Mouse (Mus musculus) liver, embryonic 13.5 days (tissue): ENCODE measurements around the gene Pcdh9. TPM values are rescaled to one million over a fixed set of nuclear protein-coding genes. Genes with fewer than 3 reads are reported as not detected.

Experiments used
- ATAC-seq: fragments of 200-750 bp; cut with Nextera tagmentation; 2 replicates; pipeline ENCODE4 v1.8.0; 2017; ENCODE audit warnings: low read depth, mild to moderate bottlenecking, moderate number of reproducible peaks, moderate library complexity
- DNase-seq: peaks from one replicate; pipeline ENCODE4 v3.0.0; 2022
- H3K27ac ChIP-seq: fragments of 300-500 bp; sonication (generic); 2 replicates; pipeline ENCODE4 v1.5.1; 2015; ENCODE audit warnings: moderate library complexity, mild to moderate bottlenecking, inconsistent platforms
- H3K27me3 ChIP-seq: fragments of 300-500 bp; sonication (generic); 2 replicates; pipeline ENCODE4 v1.6.1; 2015; ENCODE audit warnings: mild to moderate bottlenecking, inconsistent platforms
- H3K36me3 ChIP-seq: fragments of 300-500 bp; sonication (generic); 2 replicates; pipeline ENCODE4 v1.6.1; 2015; ENCODE audit warnings: mild to moderate bottlenecking, inconsistent platforms
- H3K4me1 ChIP-seq: fragments of 300-500 bp; sonication (generic); replicated peaks from 2 replicates; pipeline ENCODE4 v1.6.1; 2015; ENCODE audit warnings: inconsistent platforms
- H3K4me2 ChIP-seq: fragments of 300-500 bp; sonication (generic); 2 replicates; pipeline ENCODE4 v1.6.1; 2015; ENCODE audit warnings: inconsistent platforms, mild to moderate bottlenecking, moderate library complexity
- H3K4me3 ChIP-seq: fragments of 300-500 bp; sonication (generic); replicated peaks from 2 replicates; pipeline ENCODE4 v1.5.1; 2015; ENCODE audit warnings: mild to moderate bottlenecking, inconsistent platforms
- H3K9ac ChIP-seq: fragments of 300-500 bp; sonication (generic); 2 replicates; pipeline ENCODE4 v1.6.1; 2015; ENCODE audit warnings: mild to moderate bottlenecking, inconsistent platforms
- H3K9me3 ChIP-seq: fragments of 300-500 bp; sonication (generic); replicated peaks from 2 replicates; pipeline ENCODE4 v1.6.1; 2016; ENCODE audit warnings: inconsistent platforms
- WGBS: fragments of 180-500 bp; shearing (Covaris S2); methylation state at CpG from one replicate; pipeline ENCODE4 v1.1.7; 2015; ENCODE audit not compliant: insufficient replicate concordance; 5-methylcytosine and 5-hydroxymethylcytosine counted together
- polyA plus RNA-seq: library from polyadenylated mRNA; unstranded; fragments of >200 nt; fragmentation: Nextera tagmentation; extraction: Ambion mirVana; gene quantifications from 2 replicates; pipeline ENCODE4 v1.2.1, GENCODE M21; 2015

Pcdh9 gene
- polyA plus RNA-seq, 1 experiment from 2014 or later, result 0.80 TPM

DNA sequence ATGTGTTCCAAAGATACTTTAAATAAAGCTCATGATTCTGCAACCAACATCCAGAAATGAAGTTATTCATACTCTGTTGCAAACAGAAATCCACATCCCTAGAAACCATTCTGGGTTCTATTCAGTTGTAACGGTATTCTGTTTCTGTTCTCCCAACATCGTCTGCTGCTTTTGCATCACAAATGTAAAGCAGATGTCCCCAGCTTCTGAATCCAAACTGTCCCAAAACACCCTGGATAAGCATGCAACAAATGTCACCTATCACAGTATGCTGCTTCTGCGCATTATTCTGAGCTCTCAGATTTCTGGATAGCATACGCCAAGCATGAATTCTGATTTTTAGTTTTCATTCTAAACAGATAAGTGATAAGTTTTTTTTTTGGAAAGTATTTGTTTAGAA is 516.3 kb downstream of the Pcdh9 start:
- Histone ChIP-seq H3K9ac (no peak overlapping the region), H3K4me1 (no peaks in the 10 kb centered on the region), H3K4me3 (no peak overlapping the region), H3K4me2 (no peak overlapping the region), H3K36me3 (no peaks in the 10 kb centered on the region), H3K27ac (no peak overlapping the region), H3K27me3 (no peaks in the 10 kb centered on the region), H3K9me3 (no peaks in the 10 kb centered on the region)
- no peak for DNase-seq
- ATAC-seq, result no peak
- WGBS, result 74% methylated on average over 4 of the region's 4 CpGs

DNA sequence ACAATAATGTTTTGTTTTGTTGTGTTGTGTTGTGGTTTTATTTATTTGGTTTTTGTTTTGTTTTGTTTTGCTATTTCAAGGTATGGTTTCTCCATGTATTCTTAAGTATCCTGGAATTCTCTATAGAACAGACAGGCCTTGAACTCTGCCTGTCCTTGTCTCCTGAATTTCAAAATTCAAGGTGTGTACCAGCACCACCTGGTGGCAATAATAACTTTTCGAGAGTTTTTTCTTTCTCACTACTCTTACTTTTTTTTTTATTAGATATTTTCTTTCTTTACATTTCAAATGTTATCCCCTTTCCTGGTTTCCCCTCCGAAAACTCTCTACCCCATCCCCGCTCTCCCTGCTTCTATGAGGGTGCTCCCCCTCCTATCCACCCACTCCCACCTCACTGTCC is 536.3 kb downstream of the Pcdh9 start:
- H3K27me3 ChIP-seq, result no peaks in the 10 kb centered on the region
- no peaks in the 10 kb centered on the region for H3K36me3 ChIP-seq
- H3K4me3 ChIP-seq, result no peak overlapping the region
- WGBS, result 56% methylated on average over 3 of the region's 3 CpGs
- no peak overlapping the region for H3K9ac ChIP-seq
- no peaks in the 10 kb centered on the region for H3K9me3 ChIP-seq
- DNase-seq (no peak), ATAC-seq (no peak)
- no peak overlapping the region for H3K4me2 ChIP-seq
- no peak overlapping the region for H3K27ac ChIP-seq
- no peaks in the 10 kb centered on the region for H3K4me1 ChIP-seq

DNA sequence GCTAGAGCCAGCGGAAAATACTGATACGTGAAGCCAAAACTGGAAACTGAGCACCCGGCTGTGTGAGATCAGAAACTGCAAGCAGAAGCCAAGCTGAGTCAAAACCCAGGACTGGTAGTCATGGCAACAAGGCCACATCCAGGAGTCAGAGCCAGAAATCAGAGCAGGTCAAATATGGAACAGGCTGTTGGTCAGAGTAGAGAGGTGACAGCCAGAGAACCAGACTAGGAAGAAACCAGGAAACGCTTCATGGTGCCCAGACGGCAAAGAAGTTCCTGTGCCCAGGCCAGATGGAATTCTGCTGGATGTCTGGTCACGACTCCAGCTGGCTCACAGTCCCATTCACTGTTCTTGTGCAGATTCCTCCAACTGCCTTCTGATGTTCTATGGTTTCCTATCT is 539.6 kb downstream of the Pcdh9 start:
- 60% methylated on average over 6 of the region's 6 CpGs for WGBS
- ATAC-seq (no peak), DNase-seq (no peak)

DNA sequence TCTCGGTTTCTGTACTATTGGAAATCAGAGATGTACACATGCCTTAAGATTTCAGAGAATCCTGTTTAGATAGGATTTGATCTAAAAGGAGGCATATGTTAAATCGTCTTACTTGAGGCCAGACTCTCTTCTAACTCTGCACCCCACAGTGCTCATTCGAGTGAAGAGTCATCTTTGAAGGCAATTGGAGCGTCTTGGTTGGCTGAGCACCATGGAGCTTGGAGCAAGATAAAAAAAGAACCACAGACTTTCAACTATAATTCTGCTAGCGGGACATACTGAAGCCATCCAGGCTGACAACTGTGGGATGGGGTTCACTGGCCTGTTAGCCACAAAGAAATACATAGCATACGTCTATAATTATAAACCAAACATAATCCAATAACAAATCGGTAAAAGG is 541.3 kb downstream of the Pcdh9 start:
- Histone ChIP-seq H3K4me1 (no peaks in the 10 kb centered on the region), H3K4me3 (no peak overlapping the region), H3K27ac (no peak overlapping the region), H3K9me3 (no peaks in the 10 kb centered on the region), H3K27me3 (no peaks in the 10 kb centered on the region), H3K4me2 (no peak overlapping the region), H3K9ac (no peak overlapping the region), H3K36me3 (no peaks in the 10 kb centered on the region)
- DNase-seq, result no peak
- WGBS, result 63% methylated on average over 7 of the region's 7 CpGs
- no peak for ATAC-seq

More for the DNA sequence above, 539.6 kb downstream of the Pcdh9 start:
- Histone ChIP-seq H3K36me3 (no peaks in the 10 kb centered on the region), H3K9me3 (no peaks in the 10 kb centered on the region), H3K4me1 (no peaks in the 10 kb centered on the region), H3K27ac (no peak overlapping the region), H3K4me2 (no peak overlapping the region), H3K4me3 (no peak overlapping the region), H3K27me3 (no peaks in the 10 kb centered on the region), H3K9ac (no peak overlapping the region)

DNA sequence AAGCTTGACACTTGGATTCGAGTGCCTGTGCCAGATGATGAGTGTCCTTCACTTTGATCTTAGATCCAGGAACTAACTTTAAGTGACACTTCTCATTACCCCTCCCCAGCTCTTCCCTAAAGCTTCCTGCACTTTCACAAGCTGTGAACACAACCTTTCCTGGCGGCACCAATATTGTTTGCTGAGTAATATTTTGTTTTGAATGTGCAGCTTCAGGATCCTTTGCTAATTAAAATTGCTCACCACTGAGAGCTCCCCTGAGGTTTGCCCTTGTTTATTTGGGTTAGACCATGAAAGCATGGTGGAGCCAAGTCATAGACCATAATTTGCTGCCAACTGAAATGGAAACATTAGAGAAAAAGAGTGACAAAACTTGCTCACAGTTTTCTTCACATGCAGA is 543.4 kb downstream of the Pcdh9 start:
- no peak overlapping the region for H3K9ac ChIP-seq
- no peak for ATAC-seq
- DNase-seq, result no peak
- H3K4me2 ChIP-seq, result no peak overlapping the region
- no peaks in the 10 kb centered on the region for H3K36me3 ChIP-seq
- no peaks in the 10 kb centered on the region for H3K4me1 ChIP-seq
- WGBS, result 39% methylated on average over 2 of the region's 2 CpGs
- H3K4me3 ChIP-seq, result no peak overlapping the region
- no peaks in the 10 kb centered on the region for H3K27me3 ChIP-seq
- H3K9me3 ChIP-seq, result no peaks in the 10 kb centered on the region
- no peak overlapping the region for H3K27ac ChIP-seq

DNA sequence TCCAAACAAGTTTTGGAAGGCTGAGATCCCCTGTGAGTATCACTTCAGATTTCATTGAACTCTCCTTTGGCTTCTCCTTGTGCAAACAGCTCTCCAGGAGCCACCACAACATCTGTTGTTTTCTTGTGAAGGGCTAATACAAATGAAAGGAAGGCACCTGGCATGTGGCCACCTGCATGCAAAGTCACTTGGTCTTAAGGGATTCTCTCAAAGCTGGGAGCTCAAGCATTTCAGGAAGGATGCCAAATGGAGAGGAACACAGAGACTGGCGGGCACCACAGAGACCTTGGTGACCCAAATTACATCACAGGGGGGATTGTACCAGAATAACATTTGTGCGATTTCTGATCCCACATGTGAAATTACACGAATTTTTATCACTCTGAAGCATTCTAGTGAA is 547.7 kb downstream of the Pcdh9 start:
- H3K27ac ChIP-seq, result no peak overlapping the region
- no peaks in the 10 kb centered on the region for H3K4me1 ChIP-seq
- no peaks in the 10 kb centered on the region for H3K9me3 ChIP-seq
- 31% methylated on average over 3 of the region's 3 CpGs for WGBS
- DNase-seq, result no peak
- H3K4me3 ChIP-seq, result no peak overlapping the region
- no peak overlapping the region for H3K4me2 ChIP-seq
- no peaks in the 10 kb centered on the region for H3K36me3 ChIP-seq
- H3K9ac ChIP-seq, result no peak overlapping the region
- ATAC-seq, result no peak
- no peaks in the 10 kb centered on the region for H3K27me3 ChIP-seq

DNA sequence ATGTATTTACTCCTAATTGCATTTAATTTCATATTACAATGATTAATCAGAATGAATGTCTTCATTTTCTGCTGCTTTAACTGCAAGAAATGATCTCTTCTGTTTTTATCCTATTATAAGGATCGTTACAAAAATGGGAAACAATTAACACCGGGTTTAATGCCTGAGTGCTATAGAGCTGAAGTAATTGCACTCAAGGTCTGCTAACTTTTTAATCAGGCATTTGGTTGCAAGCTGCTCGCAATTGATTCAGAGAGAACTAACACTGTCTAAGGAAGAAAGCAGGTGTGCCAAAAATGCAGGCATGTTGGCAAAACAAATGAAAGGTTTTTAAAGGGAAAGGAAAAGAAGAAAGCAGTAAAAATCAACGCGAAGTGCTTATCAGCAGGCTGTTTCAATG is 549.1 kb downstream of the Pcdh9 start:
- no peak for ATAC-seq
- H3K27ac ChIP-seq, result no peak overlapping the region
- no peak overlapping the region for H3K9ac ChIP-seq
- DNase-seq, result no peak
- H3K36me3 ChIP-seq, result no peaks in the 10 kb centered on the region
- H3K9me3 ChIP-seq, result no peaks in the 10 kb centered on the region
- 54% methylated on average over 5 of the region's 5 CpGs for WGBS
- H3K4me1 ChIP-seq, result no peaks in the 10 kb centered on the region
- no peak overlapping the region for H3K4me2 ChIP-seq
- no peak overlapping the region for H3K4me3 ChIP-seq
- H3K27me3 ChIP-seq, result no peaks in the 10 kb centered on the region

DNA sequence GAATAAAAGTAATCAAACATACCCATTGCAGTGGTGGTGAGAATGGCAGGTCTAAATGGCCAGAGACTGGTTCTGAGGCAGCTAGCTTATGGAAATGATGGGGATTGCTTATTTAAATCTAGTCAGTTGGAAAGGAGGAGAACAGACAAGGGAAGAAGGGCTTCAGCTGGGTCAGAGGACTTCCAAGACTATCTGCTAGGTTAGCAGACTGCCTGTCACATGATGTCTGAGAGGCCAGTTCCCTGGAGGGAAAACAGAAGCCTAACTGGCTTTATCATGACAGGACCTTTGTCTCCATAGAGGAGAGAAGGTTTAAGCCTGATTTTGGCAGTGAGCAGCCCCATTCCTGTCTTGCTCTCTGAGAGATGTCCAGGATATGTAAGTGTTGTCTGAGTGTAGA is 561.2 kb downstream of the Pcdh9 start:
- no peak overlapping the region for H3K4me2 ChIP-seq
- no peaks in the 10 kb centered on the region for H3K4me1 ChIP-seq
- no peak overlapping the region for H3K27ac ChIP-seq
- no peaks in the 10 kb centered on the region for H3K27me3 ChIP-seq
- H3K9ac ChIP-seq, result no peak overlapping the region
- H3K36me3 ChIP-seq, result no peaks in the 10 kb centered on the region
- no peak for DNase-seq
- no peaks in the 10 kb centered on the region for H3K9me3 ChIP-seq
- ATAC-seq, result no peak
- no peak overlapping the region for H3K4me3 ChIP-seq

DNA sequence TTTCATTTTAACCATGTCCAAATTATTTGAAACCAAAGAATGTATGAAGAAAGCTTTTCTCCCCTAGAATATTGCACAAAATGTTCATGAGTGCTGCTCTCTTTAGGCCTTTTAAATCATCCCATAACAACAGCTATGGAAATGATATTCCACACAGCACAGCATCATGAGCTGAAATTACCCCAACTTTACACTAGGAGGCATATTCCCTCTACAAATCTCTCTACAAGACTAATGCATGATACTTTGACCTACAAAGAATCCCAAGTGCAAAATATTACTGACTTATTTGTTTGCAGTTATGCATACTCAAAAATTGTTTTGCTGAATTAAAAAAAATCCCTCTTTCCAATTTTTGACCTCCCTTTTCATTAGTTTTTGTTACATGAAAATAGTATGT is 573.1 kb downstream of the Pcdh9 start:
- no peak for ATAC-seq
- H3K27me3 ChIP-seq, result no peaks in the 10 kb centered on the region
- DNase-seq, result no peak
- H3K4me1 ChIP-seq, result no peaks in the 10 kb centered on the region
- H3K4me3 ChIP-seq, result no peak overlapping the region
- H3K9ac ChIP-seq, result no peak overlapping the region
- no peak overlapping the region for H3K27ac ChIP-seq
- H3K4me2 ChIP-seq, result no peak overlapping the region
- H3K9me3 ChIP-seq, result no peaks in the 10 kb centered on the region
- no peaks in the 10 kb centered on the region for H3K36me3 ChIP-seq

DNA sequence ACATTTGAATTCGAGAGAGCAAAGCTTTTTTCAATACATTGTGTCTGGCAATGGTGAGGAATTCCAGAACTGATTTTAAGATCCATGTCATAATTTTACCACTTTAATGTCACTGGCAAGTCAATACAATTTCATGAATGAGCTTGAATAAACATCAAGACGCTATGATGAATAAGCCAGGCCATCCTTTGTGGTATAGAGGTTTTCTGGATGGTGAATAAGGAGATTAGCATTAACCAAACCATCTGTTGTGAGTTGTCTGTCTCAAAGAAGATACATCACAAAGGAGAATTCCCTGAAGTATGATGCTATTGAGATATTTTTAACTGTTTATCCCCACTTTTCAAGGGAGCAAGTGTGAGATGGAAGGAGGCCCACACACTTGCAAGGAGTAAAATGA is 602.1 kb downstream of the Pcdh9 start:
- Histone ChIP-seq H3K4me1 (no peaks in the 10 kb centered on the region), H3K4me3 (no peak overlapping the region), H3K9ac (no peak overlapping the region), H3K9me3 (no peaks in the 10 kb centered on the region), H3K27me3 (no peaks in the 10 kb centered on the region), H3K36me3 (no peaks in the 10 kb centered on the region), H3K27ac (no peak overlapping the region), H3K4me2 (no peak overlapping the region)
- 41% methylated on average over 2 of the region's 2 CpGs for WGBS
- ATAC-seq (no peak), DNase-seq (no peak)

DNA sequence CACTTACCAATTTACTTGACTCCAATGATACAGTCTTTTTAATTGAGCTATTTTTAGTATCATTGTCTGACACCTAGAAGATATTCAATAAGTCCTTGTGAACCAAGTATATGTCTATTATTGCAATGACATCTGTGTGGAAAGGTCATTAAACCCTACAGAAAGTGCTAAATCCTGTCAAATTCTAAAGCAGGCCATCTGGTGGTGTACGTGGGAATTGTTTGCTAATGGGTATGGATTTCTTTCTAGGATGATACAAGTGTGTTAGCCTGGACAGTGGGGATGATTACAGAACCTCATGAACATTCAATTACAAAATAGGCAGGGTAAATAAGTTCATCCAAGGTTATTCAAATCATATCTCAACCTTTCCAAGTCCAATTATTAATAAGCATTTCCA is 602.8 kb downstream of the Pcdh9 start:
- 31% methylated on average over 1 of the region's 1 CpGs for WGBS
- ATAC-seq, result no peak
- H3K4me3 ChIP-seq, result no peak overlapping the region
- no peaks in the 10 kb centered on the region for H3K27me3 ChIP-seq
- H3K36me3 ChIP-seq, result no peaks in the 10 kb centered on the region
- H3K27ac ChIP-seq, result no peak overlapping the region
- DNase-seq, result no peak
- no peaks in the 10 kb centered on the region for H3K9me3 ChIP-seq
- no peaks in the 10 kb centered on the region for H3K4me1 ChIP-seq
- no peak overlapping the region for H3K4me2 ChIP-seq
- H3K9ac ChIP-seq, result no peak overlapping the region

DNA sequence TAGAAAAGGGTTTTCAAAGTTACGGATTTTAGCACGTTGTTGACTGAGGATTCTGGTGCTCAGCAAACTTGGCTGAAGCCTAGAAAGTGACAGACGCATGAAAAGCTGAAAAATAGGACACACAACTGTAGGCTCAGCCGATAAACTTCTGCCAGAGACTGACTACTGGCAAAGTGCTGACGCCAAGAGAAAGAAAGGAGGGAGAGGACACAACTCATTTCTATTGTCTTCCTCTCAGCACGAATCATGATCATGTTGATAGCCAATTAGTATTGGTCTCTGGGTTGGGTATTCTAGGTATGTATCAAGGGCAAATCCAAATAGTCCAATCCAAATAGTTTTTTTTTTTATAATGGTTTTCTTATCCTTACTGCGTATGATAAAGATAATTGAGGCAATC is 605.3 kb downstream of the Pcdh9 start:
- 73% methylated on average over 7 of the region's 7 CpGs for WGBS
- Histone ChIP-seq H3K27ac (no peak overlapping the region), H3K9ac (no peak overlapping the region), H3K4me3 (no peak overlapping the region), H3K36me3 (no peaks in the 10 kb centered on the region), H3K4me2 (no peak overlapping the region), H3K4me1 (no peaks in the 10 kb centered on the region), H3K9me3 (no peaks in the 10 kb centered on the region), H3K27me3 (no peaks in the 10 kb centered on the region)
- DNase-seq (no peak), ATAC-seq (no peak)

DNA sequence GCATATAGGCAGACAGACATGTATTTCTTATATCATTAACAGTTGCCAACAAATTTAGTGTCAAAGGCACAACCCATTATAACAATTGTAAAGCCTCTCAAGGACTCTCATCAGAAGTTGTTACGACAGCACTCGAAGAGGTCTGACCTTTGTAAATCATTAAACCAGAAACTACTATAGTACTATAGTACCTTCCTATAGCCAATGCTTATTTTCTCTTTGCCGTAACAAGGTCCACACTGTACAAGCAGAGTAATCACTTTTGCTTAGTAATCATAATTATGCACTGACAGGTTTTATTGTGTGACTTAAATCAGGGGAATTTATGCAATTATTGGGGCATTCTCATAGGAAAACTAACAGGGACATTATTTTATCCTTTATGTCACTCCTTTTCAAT is 606.5 kb downstream of the Pcdh9 start:
- Histone ChIP-seq H3K4me2 (no peak overlapping the region), H3K27me3 (no peaks in the 10 kb centered on the region), H3K4me3 (no peak overlapping the region), H3K36me3 (no peaks in the 10 kb centered on the region), H3K9me3 (no peaks in the 10 kb centered on the region), H3K4me1 (no peaks in the 10 kb centered on the region), H3K27ac (no peak overlapping the region), H3K9ac (no peak overlapping the region)
- DNase-seq, result no peak
- WGBS, result 72% methylated on average over 3 of the region's 3 CpGs
- ATAC-seq, result peak; percentile 60; the same call in 1 of the 2 replicates
